Mouse (Mus musculus): Measurements from ENCODE around the gene Grin2d. TPM values are rescaled to one million over a fixed set of nuclear protein-coding genes. Genes with fewer than 3 reads are reported as not detected.
"Not testable (repeated sequence)": the region's sequence is repeated elsewhere in the genome, so short reads cannot be mapped to it uniquely, and the experiment has no call there.

Gene Grin2d
- total RNA-seq, 2 experiments from 2014 or later, result 10.7 to 10.9 TPM

GRCm38 (mm10) chr7:45901562-45901961 is 23.4 kb upstream of the Grin2d start:
- no peak for DNase-seq (ENCODE audit: low spot score in 2 of 2)

DNA sequence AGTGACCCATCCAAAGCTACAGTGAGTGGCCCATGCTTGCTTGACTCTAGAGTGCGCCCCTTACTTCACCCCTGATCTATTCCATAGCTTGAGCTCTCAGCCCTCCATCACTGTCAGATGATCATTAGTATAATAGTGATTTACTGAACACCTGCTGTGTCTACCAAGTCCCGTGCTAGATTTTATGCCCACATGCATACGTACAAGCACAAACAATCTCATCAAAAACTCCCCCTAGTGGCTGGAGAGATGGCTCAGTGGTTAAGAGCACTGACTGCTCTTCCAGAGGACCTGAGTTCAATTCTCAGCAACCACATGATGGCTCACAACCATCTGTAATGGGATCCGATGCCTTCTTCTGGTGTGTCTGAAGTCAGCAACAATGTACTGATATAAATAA is 19.9 kb upstream of the Grin2d start:
- not testable (repeated sequence) for DNase-seq (ENCODE audit: low spot score in 2 of 2)

- peak; percentile 45 to 53 for DNase-seq (ENCODE audit: low spot score in 2 of 2)
Measured at GRCm38 (mm10) chr7:45897258-45897757, 19.1 kb upstream of the Grin2d start.

- peak; percentile 94 to 95 for DNase-seq (ENCODE audit: low spot score in 2 of 2)
Measured at GRCm38 (mm10) chr7:45896517-45897257, 18.5 kb upstream of the Grin2d start, which contains the start of the genes Syngr4 and Tmem143. Gene Syngr4, minus strand, starts transcription at chr7:45896714. Gene Tmem143, plus strand, starts transcription at chr7:45896941.

- DNase-seq (ENCODE audit: low spot score in 2 of 2), result no peak
Measured at GRCm38 (mm10) chr7:45895931-45896516, 17.8 kb upstream of the Grin2d start.

DNA sequence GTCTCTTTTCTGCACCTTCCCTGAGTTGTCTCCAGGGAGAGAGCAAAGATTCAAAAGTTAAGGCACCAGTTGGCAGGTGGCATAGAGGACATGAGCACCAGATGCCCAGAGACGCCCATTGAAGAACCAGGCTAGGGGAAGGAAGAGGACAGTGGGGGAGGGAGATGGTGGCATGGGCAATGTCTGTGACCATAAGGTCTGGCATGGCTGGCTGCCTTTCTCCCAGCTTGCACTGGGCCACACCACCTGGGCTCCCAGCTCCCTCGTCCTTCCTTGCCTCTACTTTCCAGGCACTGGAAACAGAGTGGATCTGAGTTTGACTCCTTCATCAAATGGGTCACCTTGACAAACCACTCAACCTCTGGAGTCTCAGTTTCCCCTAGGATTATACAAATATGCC is 14.5 kb upstream of the Grin2d start:
- DNase-seq (ENCODE audit: low spot score in 2 of 2), result no peak

GRCm38 (mm10) chr7:45887246-45887645 is 9.1 kb upstream of the Grin2d start:
- no peak for DNase-seq (ENCODE audit: low spot score in 2 of 2)

GRCm38 (mm10) chr7:45881011-45881410 is 2.8 kb upstream of the Grin2d start:
- no peak for DNase-seq (ENCODE audit: low spot score in 2 of 2)

DNA sequence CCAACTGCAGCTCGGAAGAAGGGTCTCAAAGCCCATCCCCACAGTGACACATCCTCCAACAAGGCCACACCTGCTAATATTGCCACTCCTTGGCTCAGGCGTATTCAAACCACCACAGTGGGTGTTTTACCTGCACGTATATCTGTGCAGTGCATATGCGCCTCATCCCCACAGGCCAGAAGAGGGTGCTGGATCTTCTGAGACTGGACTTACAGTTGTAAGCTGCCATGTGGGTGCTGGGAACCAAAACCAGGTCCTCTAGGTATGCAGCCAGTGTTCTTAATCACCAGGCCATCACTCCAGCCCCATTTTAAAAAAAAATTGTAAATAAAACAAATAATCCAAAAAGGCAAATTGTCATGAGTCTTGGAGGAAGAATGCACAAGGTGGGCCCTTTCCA is 2.4 kb upstream of the Grin2d start:
- no peak for DNase-seq (ENCODE audit: low spot score in 2 of 2)

- no peak for DNase-seq (ENCODE audit: low spot score in 2 of 2)
Measured at GRCm38 (mm10) chr7:45876895-45877294, 1.3 kb downstream of the Grin2d start.

GRCm38 (mm10) chr7:45873061-45873947 is 4.9 kb downstream of the Grin2d start:
- peak; percentile 36 to 55 for DNase-seq (ENCODE audit: low spot score in 2 of 2)

GRCm38 (mm10) chr7:45872624-45873023 is 5.6 kb downstream of the Grin2d start, which contains the start of gene Kdelr1:
Gene Kdelr1, plus strand, starts transcription at chr7:45872772.
- DNase-seq (ENCODE audit: low spot score in 2 of 2), result peak; percentile 88 to 90

DNA sequence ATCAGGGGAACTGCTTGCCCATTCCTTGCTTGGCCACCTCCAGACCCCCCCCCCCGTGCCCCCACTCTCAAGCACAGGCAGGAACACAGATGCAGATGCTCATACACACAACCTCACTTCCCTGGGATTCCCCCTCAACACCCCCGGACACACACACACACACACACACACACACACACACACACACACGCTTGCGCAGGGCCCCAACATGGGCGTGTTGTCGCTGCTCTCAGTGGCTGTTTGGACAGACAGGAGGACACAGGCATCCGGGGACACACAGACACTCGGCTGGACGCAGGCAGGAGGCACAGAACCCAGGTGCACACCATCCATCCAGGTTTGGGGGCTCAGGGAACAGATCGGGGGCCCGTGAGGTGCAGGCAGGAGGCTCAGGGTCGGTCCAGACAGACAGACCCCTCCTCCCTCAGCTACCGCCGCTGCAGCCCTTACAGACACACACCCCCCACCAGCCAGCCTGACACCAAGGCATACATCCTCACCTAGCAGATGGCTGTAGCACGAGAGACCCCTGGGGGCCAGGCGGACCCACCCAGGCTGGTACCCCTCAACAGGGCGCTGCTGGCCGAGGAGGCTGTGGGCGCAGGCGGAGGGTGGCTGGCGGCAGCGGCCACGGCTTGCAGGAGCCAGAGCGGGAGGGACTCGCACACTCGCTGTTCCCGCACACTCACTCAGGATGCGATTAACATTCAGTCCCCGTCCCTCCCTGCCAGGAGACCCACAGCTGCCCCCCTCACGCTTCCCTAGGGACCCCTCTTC is 7.7 kb downstream of the Grin2d start:
- peak in 1 of 2 experiments; percentile 12 for DNase-seq (ENCODE audit: low spot score in 2 of 2)

DNA sequence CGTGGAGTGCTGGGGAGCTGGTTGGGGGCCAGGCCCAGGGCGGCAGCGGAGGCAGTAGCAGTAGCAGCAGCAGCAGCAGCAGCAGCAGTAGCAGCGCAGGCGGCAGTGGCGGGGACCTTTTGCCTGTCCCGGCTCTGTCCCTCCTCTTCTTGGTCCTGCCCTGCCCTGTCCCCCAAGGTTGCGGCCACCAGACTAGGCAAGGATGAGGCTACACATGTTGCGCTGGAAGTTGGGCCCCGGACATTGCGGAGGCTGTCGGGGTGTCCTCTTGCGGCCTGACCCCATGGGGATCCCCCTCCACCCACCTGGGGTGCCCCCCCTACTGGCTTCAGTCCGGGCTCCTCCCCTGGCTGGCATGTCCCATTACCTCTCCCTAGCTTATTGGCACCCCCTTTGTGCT is 8.4 kb downstream of the Grin2d start:
- DNase-seq (ENCODE audit: low spot score in 2 of 2), result no peak

DNA sequence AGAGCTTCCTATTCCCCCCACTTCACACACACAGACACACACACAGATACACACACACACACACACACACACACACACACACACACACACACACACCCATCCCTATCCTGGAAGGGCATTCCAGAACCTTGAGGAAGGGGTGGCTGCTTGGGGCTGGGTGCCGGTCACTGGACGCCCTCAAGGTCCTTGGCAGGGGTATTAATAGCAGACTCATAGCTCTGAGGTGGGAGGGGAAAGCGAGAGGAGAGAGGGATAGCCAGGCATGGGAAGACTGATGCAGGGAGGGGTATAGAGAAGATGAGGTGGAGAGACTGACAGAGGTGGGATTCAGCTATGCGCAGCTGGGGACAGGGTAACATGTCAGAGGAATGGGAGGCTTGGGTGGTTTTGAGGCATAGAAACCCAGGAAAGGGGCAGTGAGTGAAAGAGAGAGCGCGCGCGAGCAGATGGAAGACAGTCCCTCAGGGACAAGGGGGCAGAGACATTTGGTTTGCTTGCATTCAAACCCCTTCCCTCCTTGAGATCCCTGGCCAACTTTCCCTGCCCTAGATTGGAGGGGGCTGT is 9.0 kb downstream of the Grin2d start:
- no peak for DNase-seq (ENCODE audit: low spot score in 2 of 2)

- no peak for DNase-seq (ENCODE audit: low spot score in 2 of 2)
Measured at GRCm38 (mm10) chr7:45867871-45868270, 10.3 kb downstream of the Grin2d start.

DNA sequence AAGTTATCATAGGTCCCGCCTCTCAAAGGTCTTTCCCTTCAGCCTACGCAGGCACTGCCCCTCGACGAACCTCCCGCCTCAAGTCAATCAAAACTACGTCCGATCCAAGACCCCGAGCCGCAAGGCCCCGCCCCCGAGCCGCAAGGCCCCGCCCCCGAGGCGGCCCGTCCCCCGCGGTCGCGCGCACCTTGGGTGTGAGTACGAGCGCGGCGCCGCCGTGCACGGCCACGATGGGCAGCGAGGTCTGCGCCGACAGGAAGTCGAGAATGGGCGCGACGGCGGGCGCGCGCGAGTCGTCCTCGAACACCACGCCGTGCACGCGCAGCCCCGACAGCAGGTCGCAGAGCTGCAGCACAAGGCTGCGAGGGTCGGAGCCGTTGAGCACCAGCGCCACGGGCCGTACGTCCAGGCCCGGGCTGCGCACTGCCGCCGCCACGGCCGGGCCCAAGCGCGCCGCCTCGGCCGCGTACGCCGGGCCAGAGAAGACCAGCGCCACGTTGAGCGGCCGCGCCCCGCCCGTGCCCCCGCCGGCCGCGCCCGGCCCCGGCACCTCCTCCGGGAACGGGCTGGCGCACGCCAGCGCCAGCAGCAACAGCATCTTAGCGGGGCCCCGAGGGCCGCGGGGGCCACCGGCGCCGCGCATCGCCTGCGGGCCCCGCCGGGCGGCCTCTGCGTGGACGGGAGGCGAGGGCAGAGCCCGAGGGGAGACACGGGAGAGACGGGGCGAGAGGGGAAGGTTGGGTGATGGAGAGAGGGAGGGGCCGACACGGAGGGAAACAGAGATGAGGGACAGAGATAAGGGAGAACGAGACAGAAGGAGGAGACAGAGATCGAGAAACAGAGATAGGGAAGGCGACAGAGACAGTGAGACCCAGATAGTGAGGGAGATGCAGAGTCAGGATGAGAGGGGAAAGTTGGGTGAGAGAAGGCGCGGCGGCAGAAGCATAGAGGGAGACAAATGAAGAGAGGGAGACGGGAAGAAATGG is 12.0 kb downstream of the Grin2d start:
- peak; percentile 64 to 76 for DNase-seq (ENCODE audit: low spot score in 2 of 2)

GRCm38 (mm10) chr7:45864435-45864834 is 13.7 kb downstream of the Grin2d start:
- DNase-seq (ENCODE audit: low spot score in 2 of 2), result no peak

GRCm38 (mm10) chr7:45862804-45863203 is 15.4 kb downstream of the Grin2d start:
- no peak for DNase-seq (ENCODE audit: low spot score in 2 of 2)

Measured in left cerebral cortex, adult 18-20 months (tissue).